8 mouse cellular contexts compared by ENCODE assay signal in genomic region chr10:120864446-120864845, GRCm38 (mm10). TPM values are rescaled to one million over a fixed set of nuclear protein-coding genes. Genes with fewer than 3 reads are reported as not detected.
DNase-seq lines count a peak whose midpoint lies in the region; ATAC-seq and TF ChIP-seq lines count a peak whose summit lies in the region.

No protein-coding gene starts in this region.

- H3K36me3 ChIP-seq in heart, embryonic 12.5 days, result peaks cover 18% of the 10 kb centered on the region
- H3K36me3 ChIP-seq in E14TG2a.4 (ENCODE audit: insufficient read depth, low read length), result no peaks in the 10 kb centered on the region
- peaks cover 3% of the 10 kb centered on the region; the same call in 1 of the 2 replicates for H3K36me3 ChIP-seq in lung, embryonic 16.5 days (ENCODE audit: control insufficient read depth, insufficient read depth, low read length)

- H3K27me3 ChIP-seq in heart, embryonic 12.5 days (replicated peaks), result no peaks in the 10 kb centered on the region
- H3K27me3 ChIP-seq in E14TG2a.4 (ENCODE audit: insufficient read depth, low read length), result peaks cover 10% of the 10 kb centered on the region
- H3K27me3 ChIP-seq in lung, embryonic 16.5 days (ENCODE audit: control insufficient read depth, insufficient read depth, low read depth, low read length), result no peaks in the 10 kb centered on the region

- H3K9ac ChIP-seq in heart, embryonic 12.5 days, result no peak overlapping the region
- no peak overlapping the region for H3K9ac ChIP-seq in lung, embryonic 16.5 days (ENCODE audit: low read length)

- H3K4me3 ChIP-seq in heart, embryonic 12.5 days, result no peak overlapping the region
- no peak overlapping the region for H3K4me3 ChIP-seq in E14TG2a.4 (replicated peaks; ENCODE audit: low read length)
- no peak overlapping the region for H3K4me3 ChIP-seq in lung, embryonic 16.5 days (ENCODE audit: low read length)

- TF ChIP-seq CTCF in E14TG2a.4 (conservative IDR thresholded peaks at IDR 0.05; ENCODE audit: low read length), result peak; percentile 84

- WGBS in heart, embryonic 12.5 days, result 30% methylated on average over 9 of the region's 9 CpGs
- WGBS in lung, embryonic 16.5 days, result 17% methylated on average over 9 of the region's 9 CpGs

- DNase-seq in heart, adult 18-20 months, result peak; percentile 52 to 86
- peak; percentile 81 to 85 for DNase-seq in cerebellum, postnatal 10 days
- peak; percentile 64 for DNase-seq in heart, adult 8-10 months (ENCODE audit: low spot score)
- peak; percentile 60 for DNase-seq in layer of hippocampus, adult 11-12 months (ENCODE audit: low spot score)
- DNase-seq in right cerebral cortex, postnatal 36 days (ENCODE audit: low spot score in 2 of 2), result peak; percentile 30 to 34

- H3K27ac ChIP-seq in heart, embryonic 12.5 days (ENCODE audit: poor library complexity, severe bottlenecking), result no peak overlapping the region
- no peak overlapping the region for H3K27ac ChIP-seq in lung, embryonic 16.5 days (ENCODE audit: low read length)

- no peaks in the 10 kb centered on the region for H3K9me3 ChIP-seq in heart, embryonic 12.5 days (replicated peaks)
- H3K9me3 ChIP-seq in E14TG2a.4 (ENCODE audit: low read length), result no peaks in the 10 kb centered on the region
- no peaks in the 10 kb centered on the region for H3K9me3 ChIP-seq in lung, embryonic 16.5 days (ENCODE audit: control insufficient read depth, low read length)

- H3K4me2 ChIP-seq in heart, embryonic 12.5 days, result no peak overlapping the region
- H3K4me2 ChIP-seq in lung, embryonic 16.5 days (ENCODE audit: low read depth, low read length), result no peak overlapping the region

- peaks cover 7% of the 10 kb centered on the region for H3K4me1 ChIP-seq in heart, embryonic 12.5 days (replicated peaks)
- peaks cover 7% of the 10 kb centered on the region; the same call in 1 of the 2 replicates for H3K4me1 ChIP-seq in E14TG2a.4 (replicated peaks; ENCODE audit: low read depth, low read length)
- no peaks in the 10 kb centered on the region for H3K4me1 ChIP-seq in lung, embryonic 16.5 days (replicated peaks; ENCODE audit: control insufficient read depth, insufficient read depth, low read length)

- ATAC-seq in heart, embryonic 12.5 days (ENCODE audit: insufficient number of reproducible peaks, low FRiP score), result no peak; the same call in 1 of the 2 replicates
- ATAC-seq in lung, embryonic 16.5 days (ENCODE audit: low read depth), result peak; percentile 62; the same call in 1 of the 2 replicates

RNA-seq across cellular contexts. Expression of gene Msrb3, which starts 34.5 kb away (rescaled TPM):
- 10 to 100 TPM; 96.1 to 96.6 TPM for total RNA-seq in heart, adult 18-20 months (2021)
- 24.1 and 25.9 TPM in 2 replicates for polyA plus RNA-seq in heart, embryonic 12.5 days (2016; fragmentation: Nextera tagmentation; extraction: Ambion mirVana)
- total RNA-seq in heart, adult 8-10 months (2022), result 100 to 1,000 TPM in 2 of 4 experiments, 10 to 100 TPM in 2; 84.9 to 110 (median 102) TPM
- 12.4 and 14.0 TPM in 2 replicates for polyA plus RNA-seq in lung, embryonic 16.5 days (2015; fragmentation: Nextera tagmentation; extraction: Ambion mirVana)

Comparison
In these comparisons a context has a peak if more than half of its experiments do, and no peak if none do; other contexts are left out.
1. DNase-seq: peak in every context shown above with its lines; median percentile 83 in cerebellum, postnatal 10 days; 69 in heart, adult 18-20 months; 64 in heart, adult 8-10 months; 60 in layer of hippocampus, adult 11-12 months; 32 in right cerebral cortex, postnatal 36 days.